Mouse (Mus musculus): ENCODE measurements around the gene Acsl1.

DNA sequence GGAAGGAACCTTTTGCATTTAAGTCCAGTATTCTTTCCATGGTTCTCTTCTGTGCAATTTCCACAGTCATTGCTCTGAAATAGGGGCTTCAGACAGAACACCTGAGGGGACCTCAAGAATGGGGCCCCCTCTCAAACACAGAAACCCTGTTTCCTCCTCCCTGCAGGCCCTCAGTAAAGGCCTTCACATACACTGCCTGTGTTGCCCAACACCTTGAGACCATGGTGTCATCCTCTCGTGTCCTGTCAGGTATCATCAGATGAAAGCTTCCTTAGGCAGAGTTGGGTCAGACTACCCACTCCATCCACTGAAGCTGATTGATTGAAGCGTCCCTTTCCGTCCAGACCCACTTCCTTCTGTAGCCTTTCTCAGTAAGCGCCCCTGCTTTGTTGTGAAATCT is 11.9 kb downstream of the Acsl1 start:
- TF ChIP-seq CTCF (IDR thresholded peaks at IDR 0.05; ENCODE audit: low read depth) (no peak), EP300 (IDR thresholded peaks at IDR 0.05; ENCODE audit: low read depth) (no peak)
